Mouse (Mus musculus) frontal cortex, postnatal 10 days (tissue): ENCODE data around the gene Klhl33.

ENCODE experiments used
- DNase-seq, 2 experiments: peaks; one replicate each; pipeline ENCODE4 v3.0.0; 2022; ENCODE audit warnings: low spot score in 2 of 2, mixed read lengths in 1 of 2

The Klhl33 gene

DNA sequence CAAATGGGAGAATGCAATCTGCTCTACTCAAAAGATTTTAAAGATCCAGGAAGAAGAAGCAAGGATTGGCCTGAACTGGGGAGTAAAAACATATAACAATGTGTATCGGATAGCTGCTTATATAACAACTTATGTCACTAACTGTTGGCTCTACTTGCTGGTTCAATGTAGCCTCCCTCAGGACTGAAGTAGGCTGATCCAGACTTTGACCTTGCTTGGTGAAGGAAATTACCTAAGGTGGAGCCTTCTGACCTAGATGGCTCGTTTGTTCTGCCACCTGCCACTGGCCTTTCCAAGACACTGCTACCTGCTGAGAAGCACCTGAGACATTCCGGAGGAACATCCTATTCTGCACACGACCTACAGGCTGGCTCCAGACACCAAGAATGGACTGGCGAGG is 41.5 kb downstream of the Klhl33 start:
- no peak for DNase-seq
